Mouse (Mus musculus): ENCODE results near the gene Idh2.

- TF ChIP-seq POLR2A (IDR thresholded peaks at IDR 0.05; ENCODE audit: borderline replicate concordance, control insufficient read depth, low read depth, low read length) (no peak), CTCF (IDR thresholded peaks at IDR 0.05; ENCODE audit: control insufficient read depth, insufficient read depth, low read length) (no peak)
Measured at GRCm38 (mm10) chr7:80149356-80149755, 34.2 kb upstream of the Idh2 start.
